Mouse (Mus musculus) fibroblast of lung, adult 2 months (primary cell): ENCODE data around the gene Zfp212.
A peak's percentile ranks its signal among the peaks of the same experiment; 100 is the strongest.
"Not testable (repeated sequence)": the region's sequence is repeated elsewhere in the genome, so short reads cannot be mapped to it uniquely, and the experiment has no call there.

Source experiments
- DNase-seq: peaks from one replicate; pipeline ENCODE4 v3.0.0-alpha.2; 2011; ENCODE audit warnings: low read depth

The Zfp212 gene

DNA sequence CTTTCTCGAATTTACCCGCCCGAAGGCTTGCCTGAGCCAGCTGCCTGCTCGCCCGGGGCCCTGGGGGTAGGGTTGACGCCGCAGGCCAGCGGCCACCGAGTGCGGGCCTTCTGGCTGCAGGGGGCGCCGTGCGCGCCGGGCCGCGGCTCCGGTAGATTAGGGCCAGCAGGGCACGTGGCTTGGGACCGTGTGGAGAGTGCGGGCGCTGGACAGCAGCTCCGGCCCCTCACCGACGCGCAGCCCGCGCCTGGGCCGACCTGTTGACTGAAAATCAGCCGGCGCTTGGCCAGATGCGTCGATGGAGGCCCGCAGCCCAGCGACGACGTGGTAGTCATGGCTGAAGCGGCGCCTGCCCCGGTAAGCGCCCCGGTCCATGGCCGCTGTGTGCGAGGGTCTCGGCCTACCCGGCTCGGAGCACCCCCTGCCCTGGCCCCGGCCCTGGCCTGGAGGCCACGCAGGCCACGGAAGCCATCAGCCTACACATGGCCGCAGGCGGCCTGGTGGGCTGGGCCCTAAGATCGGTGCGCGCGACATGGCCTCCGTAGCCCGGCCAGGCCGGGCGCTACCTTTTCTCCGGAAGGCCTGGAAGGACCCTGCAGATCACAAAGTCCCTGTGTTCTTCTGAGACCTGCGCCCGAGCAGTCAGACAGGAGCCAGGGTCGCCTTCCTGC is 22.9 kb downstream of the Zfp212 start:
- peak; percentile 25 for DNase-seq

DNA sequence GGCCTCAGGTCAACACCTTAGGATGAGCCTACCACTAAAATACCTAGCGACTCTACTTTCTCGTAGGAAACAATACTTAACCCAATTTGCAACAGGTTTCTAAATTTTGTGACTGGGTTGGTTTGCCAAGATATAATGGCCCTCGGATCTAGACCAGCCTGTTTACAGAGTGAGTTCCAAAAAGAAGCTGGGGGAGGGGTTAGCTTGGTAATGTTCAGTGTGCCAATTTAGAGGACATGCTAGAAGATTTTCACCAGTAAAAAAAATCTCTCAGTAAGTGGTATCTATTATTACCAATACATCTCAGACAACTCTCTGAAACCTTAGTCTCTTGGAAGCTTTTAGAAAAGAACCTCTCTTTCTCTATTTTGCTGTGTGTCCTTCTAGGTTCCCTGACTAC is 23.4 kb downstream of the Zfp212 start:
- DNase-seq: no peak

DNA sequence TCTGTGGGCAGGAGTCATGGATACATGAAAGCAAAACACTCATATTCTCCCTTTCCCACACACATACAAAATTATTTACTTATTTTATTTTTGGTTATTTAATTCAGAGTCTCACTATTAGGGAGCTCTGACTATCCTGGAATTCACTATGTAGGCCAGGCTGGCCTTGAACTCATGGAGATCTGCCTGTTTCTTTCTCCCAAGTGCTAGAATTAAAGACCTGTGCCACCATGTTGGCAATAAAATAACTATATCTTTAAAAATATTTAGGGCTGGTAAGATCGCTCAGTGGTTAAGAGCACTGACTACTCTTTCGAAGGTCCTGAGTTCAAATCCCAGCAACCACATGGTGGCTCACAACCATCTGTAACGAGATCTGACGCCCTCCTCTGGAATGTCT is 27.1 kb downstream of the Zfp212 start:
- no peak for DNase-seq

DNA sequence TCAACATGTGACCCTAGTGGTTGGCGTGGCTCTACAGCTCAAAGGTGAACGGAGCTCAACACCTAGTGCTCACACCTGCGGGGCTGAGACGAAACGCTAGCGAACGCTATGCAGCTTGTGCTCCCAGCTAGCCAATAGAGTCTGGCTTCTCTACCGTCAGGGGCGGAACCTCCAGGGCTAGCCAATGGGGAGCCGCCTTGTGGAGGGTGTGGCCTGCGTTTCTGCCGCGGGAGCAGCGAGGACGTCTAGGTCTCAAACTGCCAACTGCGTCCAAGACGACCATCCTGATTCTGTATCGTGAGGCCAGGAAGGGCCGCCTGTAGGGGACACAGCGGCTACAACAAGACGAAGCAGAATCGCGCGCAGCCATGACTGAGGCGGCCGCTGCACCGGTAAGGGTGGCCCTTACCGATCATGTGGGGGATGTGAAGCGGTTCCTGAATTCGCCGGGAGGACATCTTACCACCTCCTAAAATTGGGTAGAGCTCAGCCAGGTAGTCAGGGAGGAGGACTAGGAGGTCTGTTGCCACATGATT is 33.0 kb downstream of the Zfp212 start, which contains the start of gene Zfp956:
Gene Zfp956, plus strand, starts transcription at position 200 of the 536 bp plus-strand sequence.
- peak; percentile 82 for DNase-seq

DNA sequence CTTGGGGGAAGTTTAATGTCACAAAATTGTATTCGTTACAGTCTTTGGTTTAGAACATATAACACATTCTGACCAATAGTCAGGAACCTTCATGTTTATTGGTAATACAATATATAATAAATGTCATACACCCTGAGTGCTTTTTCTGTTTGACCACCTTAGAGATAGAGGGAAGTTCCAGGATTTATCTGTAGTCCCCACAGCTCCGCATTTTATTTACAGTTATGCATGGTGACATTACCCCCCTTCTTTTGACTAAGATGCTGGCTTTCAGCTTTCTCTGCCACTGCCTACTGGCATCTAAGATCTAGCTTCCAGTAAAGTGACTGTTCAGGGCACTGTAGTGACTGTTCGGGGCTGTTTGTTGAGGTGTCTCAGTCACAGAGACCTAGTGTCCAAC is 34.1 kb downstream of the Zfp212 start:
- DNase-seq: no peak

DNA sequence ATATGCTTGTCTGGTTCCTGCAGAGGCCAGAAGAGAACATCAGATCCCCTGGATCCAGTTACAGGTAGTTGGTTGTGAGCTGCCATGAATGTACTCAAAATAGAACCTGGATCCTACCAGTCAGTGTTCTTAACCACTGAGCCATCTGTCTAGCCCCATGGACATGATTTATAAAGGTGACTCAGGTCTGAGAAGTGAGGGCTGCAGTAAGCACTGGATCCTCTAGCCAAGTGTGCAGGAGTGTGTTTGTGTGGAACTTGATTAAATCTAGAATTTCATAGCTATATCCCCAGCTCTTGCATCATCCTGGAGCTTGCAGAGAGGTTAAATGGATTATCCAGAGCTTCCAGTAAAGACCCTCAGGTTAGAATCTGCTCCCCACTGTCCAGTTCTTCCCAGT is 37.5 kb downstream of the Zfp212 start:
- no peak for DNase-seq

DNA sequence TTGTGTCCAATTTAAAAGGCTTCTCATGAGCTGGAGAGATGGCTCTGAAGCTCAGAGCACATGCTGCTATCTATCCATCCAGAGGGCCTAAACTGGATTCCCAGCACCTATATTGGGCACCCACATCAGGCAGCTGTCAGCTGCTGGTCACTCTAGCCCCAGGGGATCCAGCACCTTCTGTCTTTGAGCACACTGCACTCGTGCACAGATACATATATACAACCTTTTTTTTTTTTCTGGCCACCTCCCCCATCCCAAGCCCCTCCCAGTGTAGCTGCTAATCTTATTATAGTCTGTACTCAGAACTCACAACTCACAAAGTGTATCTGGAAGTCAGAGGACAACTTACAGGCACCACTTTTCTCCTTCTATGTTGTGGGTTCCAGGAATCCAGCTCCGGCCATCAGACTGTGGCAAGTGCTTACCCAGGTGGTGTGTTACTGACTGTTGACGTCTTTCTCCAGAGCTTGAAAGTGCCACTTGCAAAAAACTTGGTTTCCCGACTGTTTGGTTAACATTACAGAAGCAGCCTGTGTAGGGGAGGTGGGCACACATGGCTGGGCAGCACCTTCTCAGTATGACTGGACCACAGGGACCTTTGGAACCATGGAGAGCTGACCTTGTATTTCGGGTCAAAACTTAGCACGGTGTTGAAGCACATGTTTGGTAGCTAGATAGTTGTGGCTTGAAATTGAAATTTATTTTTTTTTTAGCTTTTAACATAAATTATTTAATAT is 40.6 kb downstream of the Zfp212 start:
- DNase-seq: no peak

DNA sequence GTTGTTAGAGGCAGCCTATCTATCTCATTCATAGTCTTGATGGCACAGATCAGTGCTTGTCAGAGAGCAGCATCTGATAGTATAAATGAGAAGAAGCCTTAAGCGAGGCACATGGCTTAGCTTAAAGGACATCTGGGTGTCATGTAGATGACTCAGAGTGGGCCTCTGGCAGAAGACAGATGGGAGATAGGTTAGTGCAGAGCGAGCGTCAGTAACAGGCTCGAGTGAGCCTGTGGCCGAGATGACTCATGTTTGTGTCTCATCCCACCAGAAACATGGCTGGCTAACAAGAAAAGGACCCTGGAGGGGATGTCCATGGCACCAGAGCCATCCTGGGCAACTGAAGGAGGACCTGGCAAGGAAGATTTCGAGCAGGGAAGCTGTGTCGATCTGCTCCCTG is 42.8 kb downstream of the Zfp212 start:
- DNase-seq: no peak

DNA sequence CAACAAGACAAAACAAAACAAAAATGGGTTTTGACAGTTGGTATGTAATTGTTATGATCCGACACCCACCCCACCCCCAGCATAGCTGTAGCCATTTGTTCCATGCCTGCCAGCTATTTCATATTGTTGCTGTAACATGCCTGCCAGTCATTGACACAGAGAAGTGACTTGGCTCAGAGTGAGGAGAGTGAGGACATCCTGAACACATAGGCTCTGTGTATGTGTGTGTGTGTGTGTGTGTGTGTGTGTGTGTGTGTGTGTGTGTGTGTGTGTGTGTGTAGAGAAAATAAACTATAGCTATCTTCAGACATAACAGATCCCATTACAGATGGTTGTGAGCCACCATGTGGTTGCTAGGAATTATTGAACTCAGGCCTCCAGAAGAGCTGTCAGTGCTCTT is 47.9 kb downstream of the Zfp212 start:
- not testable (repeated sequence) for DNase-seq

DNA sequence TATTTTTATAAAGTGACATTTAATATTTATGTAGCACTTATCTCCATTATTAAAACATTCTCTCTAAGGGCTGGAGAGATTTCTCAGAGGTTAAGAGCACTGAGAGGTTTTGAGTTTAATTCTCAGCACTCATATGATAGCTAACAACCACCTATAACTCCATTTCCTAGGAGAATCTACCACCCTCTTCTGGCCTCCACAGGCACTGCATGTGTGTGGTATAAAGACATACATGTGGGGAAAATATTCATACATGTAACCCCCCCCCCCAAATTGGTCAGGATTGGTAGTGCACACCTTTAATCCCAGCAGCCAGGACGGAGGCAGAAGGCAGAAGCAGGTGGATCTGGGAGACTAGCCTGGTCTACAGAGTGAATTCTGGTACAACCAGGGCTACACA is 54.3 kb downstream of the Zfp212 start:
- no peak for DNase-seq

DNA sequence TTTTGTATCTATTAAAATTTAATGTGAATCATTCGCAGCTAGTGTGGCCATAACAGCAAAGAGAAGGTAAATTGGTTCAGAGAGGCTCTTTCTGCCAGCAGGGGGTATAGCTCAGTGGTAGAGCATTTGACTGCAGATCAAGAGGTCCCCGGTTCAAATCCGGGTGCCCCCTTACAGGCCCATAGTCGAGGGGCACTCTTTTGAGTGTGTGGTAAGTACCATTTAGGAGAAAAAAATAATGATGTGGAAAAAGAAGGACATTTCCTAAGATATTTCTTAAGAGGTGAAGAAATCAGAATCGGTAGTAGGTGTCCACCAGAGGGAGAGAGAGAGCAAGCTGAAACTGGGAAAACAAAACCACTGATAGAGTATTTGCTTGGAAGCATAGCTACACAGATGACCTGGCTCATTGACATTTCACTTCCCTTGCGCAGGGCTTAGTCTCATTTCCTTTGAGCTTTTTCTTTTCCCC is 58.7 kb downstream of the Zfp212 start:
- DNase-seq: peak; percentile 88
